Mouse (Mus musculus): Measurements from ENCODE around the gene Sat1. TPM values are rescaled to one million over a fixed set of nuclear protein-coding genes. Genes with fewer than 3 reads are reported as not detected.

Gene Sat1
- polyA plus RNA-seq, 1 experiment from 2014 or later, result 137 TPM

Other genes starting within 250 kb of the Sat1 start
- gene Magea8, start 220.6 kb downstream of the Sat1 start, polyA plus RNA-seq (2015; fragmentation: Nextera tagmentation; extraction: Ambion mirVana), result not detected in 2 replicates
- gene Magea5, start 153.3 kb downstream of the Sat1 start, polyA plus RNA-seq (2015; fragmentation: Nextera tagmentation; extraction: Ambion mirVana), result not detected in 2 replicates
- not detected in 2 replicates for gene Magea1, start 126.7 kb downstream of the Sat1 start, polyA plus RNA-seq (2015; fragmentation: Nextera tagmentation; extraction: Ambion mirVana)
- gene Magea2, start 122.8 kb downstream of the Sat1 start, polyA plus RNA-seq (2015; fragmentation: Nextera tagmentation; extraction: Ambion mirVana), result not detected in 2 replicates
- not detected in 2 replicates for gene Cldn34b2, start 88.0 kb downstream of the Sat1 start, polyA plus RNA-seq (2015; fragmentation: Nextera tagmentation; extraction: Ambion mirVana)
- gene Acot9, start 46.0 kb upstream of the Sat1 start, polyA plus RNA-seq (2015; fragmentation: Nextera tagmentation; extraction: Ambion mirVana), result 40.2 and 40.9 TPM in 2 replicates
- 304 and 306 TPM in 2 replicates for gene Prdx4, start 124.3 kb upstream of the Sat1 start, polyA plus RNA-seq (2015; fragmentation: Nextera tagmentation; extraction: Ambion mirVana)

Data from limb, embryonic 13.5 days (tissue).